ENCODE assay signal across 15 mouse cellular contexts in the genomic region with DNA sequence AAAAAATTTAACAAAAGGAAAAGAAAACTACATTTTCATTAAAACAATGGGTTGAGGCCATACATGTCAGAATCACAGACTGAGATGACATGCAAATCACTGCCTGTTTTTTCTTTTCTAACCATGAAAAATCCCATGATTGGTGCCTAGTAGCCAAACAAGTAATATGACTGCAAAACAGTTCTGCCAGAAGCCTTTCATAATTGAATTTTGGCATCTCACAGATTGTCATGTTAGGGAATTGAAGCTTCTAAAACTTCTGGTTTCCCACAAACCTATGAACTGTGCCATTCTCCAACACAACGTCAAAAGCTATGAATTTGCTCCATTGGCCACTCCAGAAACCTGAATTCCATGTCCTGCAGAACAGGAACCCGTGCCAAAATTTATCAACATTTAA.
"Had no signal": no experiment of that assay in that cellular context is flagged by ENCODE, and none has a peak within 500 bp of the region (broad histone marks: within the 10 kb centered on the region; RNA-seq: fewer than 3 reads in every experiment).

No protein-coding gene starts in this region.

- H3K4me1 ChIP-seq: limb, embryonic 12.5 days; liver, embryonic 13.5 days; neural tube, embryonic 12.5 days; stomach, embryonic 15.5 days had no signal

- ATAC-seq: liver, postnatal 0 days; lung, postnatal 0 days had no signal

- H3K4me3 ChIP-seq: limb, embryonic 12.5 days; liver, embryonic 13.5 days; neural tube, embryonic 12.5 days; stomach, embryonic 15.5 days had no signal

- H3K27me3 ChIP-seq: limb, embryonic 12.5 days; liver, embryonic 13.5 days; neural tube, embryonic 12.5 days; stomach, embryonic 15.5 days had no signal

- H3K9me3 ChIP-seq: limb, embryonic 12.5 days; liver, embryonic 13.5 days; neural tube, embryonic 12.5 days; stomach, embryonic 15.5 days had no signal

- H3K4me2 ChIP-seq: limb, embryonic 12.5 days; liver, embryonic 13.5 days; neural tube, embryonic 12.5 days; stomach, embryonic 15.5 days had no signal

- H3K9ac ChIP-seq: limb, embryonic 12.5 days; liver, embryonic 13.5 days; liver, postnatal 0 days; neural tube, embryonic 12.5 days; stomach, embryonic 15.5 days had no signal

- DNase-seq: kidney, adult 11 months; kidney, postnatal 10 days; kidney, postnatal 4 days; liver; liver, embryonic 13.5 days; liver, postnatal 0 days; lung, postnatal 36 days; midbrain, embryonic 14.5 days; right cerebral cortex, postnatal 4 days; thymus, adult 2 months; thymus, postnatal 25 days had no signal

- H3K36me3 ChIP-seq: limb, embryonic 12.5 days; liver, embryonic 13.5 days; neural tube, embryonic 12.5 days; stomach, embryonic 15.5 days had no signal

- H3K27ac ChIP-seq: limb, embryonic 12.5 days; liver, embryonic 13.5 days; neural tube, embryonic 12.5 days; stomach, embryonic 15.5 days had no signal
